Mouse (Mus musculus) embryonic facial prominence, embryonic 15.5 days (tissue): ENCODE results near the gene Psmd5. TPM values are rescaled to one million over a fixed set of nuclear protein-coding genes. Genes with fewer than 3 reads are reported as not detected.

Experiments
- ATAC-seq: fragments of 200-750 bp; cut with Nextera tagmentation; 2 replicates; pipeline ENCODE4 v1.8.0; 2017; ENCODE audit warnings: low read depth, moderate TSS enrichment; ENCODE audit not compliant: insufficient number of reproducible peaks, low FRiP score, low TSS enrichment
- H3K27ac ChIP-seq: fragments of 300-500 bp; sonication (generic); replicated peaks from 2 replicates; pipeline ENCODE4 v1.5.1; 2015; ENCODE audit warnings: mild to moderate bottlenecking, inconsistent platforms
- H3K27me3 ChIP-seq: fragments of 300-500 bp; sonication (generic); 2 replicates; pipeline ENCODE4 v1.6.1; 2015; ENCODE audit warnings: inconsistent platforms
- H3K36me3 ChIP-seq: fragments of 300-500 bp; sonication (generic); 2 replicates; pipeline ENCODE4 v1.6.1; 2015; ENCODE audit warnings: mild to moderate bottlenecking, inconsistent platforms
- H3K4me1 ChIP-seq: fragments of 300-500 bp; sonication (generic); 2 replicates; pipeline ENCODE4 v1.6.1; 2015; ENCODE audit warnings: inconsistent platforms
- H3K4me2 ChIP-seq: fragments of 300-500 bp; sonication (generic); replicated peaks from 2 replicates; pipeline ENCODE4 v1.6.1; 2015; ENCODE audit warnings: mild to moderate bottlenecking, inconsistent platforms
- H3K4me3 ChIP-seq: fragments of 300-500 bp; sonication (generic); replicated peaks from 2 replicates; pipeline ENCODE4 v1.5.1; 2015; ENCODE audit warnings: mild to moderate bottlenecking, inconsistent platforms
- H3K9ac ChIP-seq: fragments of 300-500 bp; sonication (generic); 2 replicates; pipeline ENCODE4 v1.6.1; 2015; ENCODE audit warnings: inconsistent platforms
- H3K9me3 ChIP-seq: fragments of 300-500 bp; sonication (generic); replicated peaks from 2 replicates; pipeline ENCODE4 v1.6.1; 2016; ENCODE audit warnings: inconsistent platforms
- WGBS: fragments of 180-500 bp; shearing (Covaris S2); methylation state at CpG from one replicate; pipeline ENCODE4 v1.1.7; 2015; 5-methylcytosine and 5-hydroxymethylcytosine counted together
- polyA plus RNA-seq: library from polyadenylated mRNA; unstranded; fragments of >200 nt; fragmentation: Nextera tagmentation; extraction: Ambion mirVana; gene quantifications from 2 replicates; pipeline ENCODE4 v1.2.1, GENCODE M21; 2015

The Psmd5 gene
- polyA plus RNA-seq, result 88.5 and 91.4 TPM in 2 replicates

GRCm38 (mm10) chr2:34874816-34875345 lies at the start of gene Psmd5:
Gene Psmd5, minus strand, starts transcription at chr2:34874968.
- no peak within 1 kb of the TSS; the same call in 1 of the 2 replicates for H3K4me2 ChIP-seq
- H3K27me3 ChIP-seq, result peaks cover 29% of the 10 kb centered on the region
- WGBS, result 16% methylated on average over 8 of the region's 8 CpGs
- no peak within 1 kb of the TSS for H3K27ac ChIP-seq
- no peak within 1 kb of the TSS for H3K9ac ChIP-seq
- no peaks in the 10 kb centered on the region for H3K9me3 ChIP-seq
- ATAC-seq, result no peak
- no peaks in the 10 kb centered on the region for H3K36me3 ChIP-seq
- H3K4me1 ChIP-seq, result peaks cover 7% of the 10 kb centered on the region
- no peak within 1 kb of the TSS for H3K4me3 ChIP-seq

- no peaks in the 10 kb centered on the region for H3K27me3 ChIP-seq
- no peak overlapping the region for H3K4me2 ChIP-seq
- no peak overlapping the region for H3K27ac ChIP-seq
- no peaks in the 10 kb centered on the region for H3K4me1 ChIP-seq
- no peak overlapping the region for H3K4me3 ChIP-seq
- no peak overlapping the region for H3K9ac ChIP-seq
- H3K9me3 ChIP-seq, result no peaks in the 10 kb centered on the region
- ATAC-seq, result no peak
- 21% methylated on average over 2 of the region's 2 CpGs for WGBS
- no peaks in the 10 kb centered on the region for H3K36me3 ChIP-seq
These were observed 48.0 kb upstream of the Psmd5 start for GRCm38 (mm10) chr2:34922729-34923128.

GRCm38 (mm10) chr2:34920144-34920543 lies 45.4 kb upstream of the Psmd5 start:
- Histone ChIP-seq H3K9me3 (no peaks in the 10 kb centered on the region), H3K27me3 (no peaks in the 10 kb centered on the region), H3K4me1 (no peaks in the 10 kb centered on the region), H3K27ac (no peak overlapping the region), H3K9ac (no peak overlapping the region), H3K4me3 (no peak overlapping the region), H3K4me2 (no peak overlapping the region), H3K36me3 (no peaks in the 10 kb centered on the region)
- 50% methylated on average over 2 of the region's 2 CpGs for WGBS
- ATAC-seq, result peak; percentile 63; the same call in 1 of the 2 replicates

GRCm38 (mm10) chr2:34915103-34915502 lies 40.3 kb upstream of the Psmd5 start:
- Histone ChIP-seq H3K4me1 (peaks cover 26% of the 10 kb centered on the region), H3K27ac (no peak overlapping the region), H3K4me2 (0 out of 2 replicates have a peak overlapping the region, but pooled peaks have one; percentile 88), H3K4me3 (no peak overlapping the region), H3K9me3 (no peaks in the 10 kb centered on the region), H3K9ac (no peak overlapping the region), H3K27me3 (peaks cover 12% of the 10 kb centered on the region; the same call in 1 of the 2 replicates), H3K36me3 (no peaks in the 10 kb centered on the region)
- ATAC-seq, result no peak
- WGBS, result 47% methylated on average over 2 of the region's 2 CpGs

GRCm38 (mm10) chr2:34914823-34915082 lies 40.0 kb upstream of the Psmd5 start:
- Histone ChIP-seq H3K9ac (no peak overlapping the region), H3K9me3 (no peaks in the 10 kb centered on the region), H3K4me2 (peak overlapping the region; percentile 88; the same call in 1 of the 2 replicates), H3K27me3 (peaks cover 12% of the 10 kb centered on the region; the same call in 1 of the 2 replicates), H3K4me3 (no peak overlapping the region), H3K27ac (no peak overlapping the region), H3K36me3 (0 out of 2 replicates have a peak, but pooled peaks cover 2% of the 10 kb centered on the region), H3K4me1 (peaks cover 26% of the 10 kb centered on the region)
- WGBS, result 10% methylated on average over 2 of the region's 2 CpGs
- ATAC-seq, result no peak

- Histone ChIP-seq H3K9ac (peak overlapping the region; percentile 40), H3K4me2 (peak overlapping the region; percentile 88), H3K4me3 (peak overlapping the region; percentile 53), H3K9me3 (no peaks in the 10 kb centered on the region), H3K27me3 (peaks cover 12% of the 10 kb centered on the region; the same call in 1 of the 2 replicates), H3K36me3 (0 out of 2 replicates have a peak, but pooled peaks cover 3% of the 10 kb centered on the region), H3K27ac (no peak overlapping the region; the same call in 1 of the 2 replicates), H3K4me1 (peaks cover 26% of the 10 kb centered on the region)
- peak; percentile 41; the same call in 1 of the 2 replicates for ATAC-seq
- 3% methylated on average over 42 of the region's 50 CpGs for WGBS
These were observed 39.5 kb upstream of the Psmd5 start for GRCm38 (mm10) chr2:34914069-34914822.

- H3K9ac ChIP-seq, result peak within 1 kb of the TSS; percentile 40
- peak within 1 kb of the TSS; percentile 53 for H3K4me3 ChIP-seq
- WGBS, result 1% methylated on average over 62 of the region's 64 CpGs
- H3K4me2 ChIP-seq, result peak within 1 kb of the TSS; percentile 88
- no peaks in the 10 kb centered on the region for H3K9me3 ChIP-seq
- ATAC-seq, result 0 out of 2 replicates have a peak, but pooled peaks have one; percentile 31
- peaks cover 12% of the 10 kb centered on the region; the same call in 1 of the 2 replicates for H3K27me3 ChIP-seq
- H3K27ac ChIP-seq, result no peak within 1 kb of the TSS; the same call in 1 of the 2 replicates
- H3K4me1 ChIP-seq, result peaks cover 26% of the 10 kb centered on the region
- 0 out of 2 replicates have a peak, but pooled peaks cover 3% of the 10 kb centered on the region for H3K36me3 ChIP-seq
These were observed 38.7 kb upstream of the Psmd5 start, which contains the start of gene Phf19 for GRCm38 (mm10) chr2:34913218-34914068. Gene Phf19, minus strand, starts transcription at chr2:34914026.

- Histone ChIP-seq H3K27ac (no peak overlapping the region), H3K9ac (peak overlapping the region; percentile 40; the same call in 1 of the 2 replicates), H3K27me3 (peaks cover 12% of the 10 kb centered on the region; the same call in 1 of the 2 replicates), H3K4me3 (peak overlapping the region; percentile 53), H3K9me3 (no peaks in the 10 kb centered on the region), H3K4me1 (peaks cover 27% of the 10 kb centered on the region), H3K4me2 (peak overlapping the region; percentile 88), H3K36me3 (0 out of 2 replicates have a peak, but pooled peaks cover 3% of the 10 kb centered on the region)
- no peak for ATAC-seq
- 36% methylated on average over 7 of the region's 7 CpGs for WGBS
These were observed 37.8 kb upstream of the Psmd5 start for GRCm38 (mm10) chr2:34912613-34913012.

- no peak for ATAC-seq
- H3K4me1 ChIP-seq, result peaks cover 34% of the 10 kb centered on the region
- H3K4me2 ChIP-seq, result no peak overlapping the region
- no peak overlapping the region for H3K4me3 ChIP-seq
- no peak overlapping the region for H3K27ac ChIP-seq
- peaks cover 12% of the 10 kb centered on the region; the same call in 1 of the 2 replicates for H3K27me3 ChIP-seq
- WGBS, result 82% methylated on average over 5 of the region's 5 CpGs
- H3K36me3 ChIP-seq, result 0 out of 2 replicates have a peak, but pooled peaks cover 3% of the 10 kb centered on the region
- no peak overlapping the region for H3K9ac ChIP-seq
- H3K9me3 ChIP-seq, result no peaks in the 10 kb centered on the region
These were observed 37.1 kb upstream of the Psmd5 start for GRCm38 (mm10) chr2:34911871-34912270.

- no peak for ATAC-seq
- H3K27me3 ChIP-seq, result peaks cover 10% of the 10 kb centered on the region; the same call in 1 of the 2 replicates
- WGBS, result 87% methylated on average over 4 of the region's 4 CpGs
- no peaks in the 10 kb centered on the region for H3K9me3 ChIP-seq
- H3K36me3 ChIP-seq, result 0 out of 2 replicates have a peak, but pooled peaks cover 3% of the 10 kb centered on the region
- no peak overlapping the region for H3K9ac ChIP-seq
- H3K4me2 ChIP-seq, result no peak overlapping the region
- H3K27ac ChIP-seq, result no peak overlapping the region
- H3K4me1 ChIP-seq, result peaks cover 39% of the 10 kb centered on the region
- H3K4me3 ChIP-seq, result no peak overlapping the region
These were observed 35.0 kb upstream of the Psmd5 start for GRCm38 (mm10) chr2:34909719-34910118.
